Mouse (Mus musculus): ENCODE measurements at regions not wholly inside any gene's neighbourhood (a gene's known extent, or its start where the extent isn't known, plus 50 kb on each side); places are given as distances from the start of the nearest gene placed in this dataset.

- no peak overlapping the region for H3K27ac ChIP-seq (ENCODE audit: low read depth, low read length)
- no peak overlapping the region for H3K9ac ChIP-seq (ENCODE audit: low read depth, low read length)
- H3K4me3 ChIP-seq (ENCODE audit: low read depth, low read length) = no peak overlapping the region
- H3K9me3 ChIP-seq (replicated peaks; ENCODE audit: control insufficient read depth, low read length) = 0 out of 2 replicates have a peak, but pooled peaks cover 3% of the 10 kb centered on the region
- H3K36me3 ChIP-seq (ENCODE audit: control insufficient read depth, insufficient read depth, low read length) = no peaks in the 10 kb centered on the region
- H3K4me2 ChIP-seq = no peak overlapping the region
- H3K27me3 ChIP-seq (ENCODE audit: control insufficient read depth, insufficient read depth, low read length) = no peaks in the 10 kb centered on the region; the same call in 1 of the 2 replicates
- no peaks in the 10 kb centered on the region for H3K4me1 ChIP-seq (ENCODE audit: control insufficient read depth, insufficient read depth, low read length)
- WGBS (ENCODE audit: insufficient replicate concordance) = 82% methylated on average over 7 of the region's 7 CpGs
- ATAC-seq (replicated peaks; ENCODE audit: insufficient number of reproducible peaks, low FRiP score, low TSS enrichment) = no peak
These were observed 1565.4 kb upstream of the Gulo start for GRCm38 (mm10) chr14:67574346-67574949.

DNA sequence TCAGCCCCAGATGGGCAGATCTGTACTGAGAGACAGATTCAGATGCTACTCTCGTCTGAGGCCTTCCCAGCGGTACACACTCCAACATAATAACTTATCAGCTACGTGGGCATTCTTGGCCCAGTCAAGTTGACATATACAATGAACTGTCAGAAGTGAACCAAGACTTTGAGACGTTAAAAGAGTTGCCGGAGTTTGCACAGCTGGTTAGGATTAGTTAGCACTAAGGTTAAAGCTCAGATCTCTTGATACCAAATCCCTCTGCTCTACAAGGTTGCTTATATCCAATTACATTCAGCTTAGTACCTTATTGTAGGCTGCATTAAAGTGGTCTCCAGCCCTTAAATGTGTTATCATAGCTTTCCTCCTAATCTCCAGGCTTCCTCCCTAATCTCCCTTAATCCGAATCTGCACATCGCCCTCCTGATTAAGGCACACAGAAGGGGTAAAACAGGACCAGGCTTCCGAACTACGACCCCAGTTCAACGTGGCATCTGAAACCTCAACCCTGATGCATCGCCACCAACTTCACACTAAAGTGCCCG, 1564.5 kb upstream of the Gulo start:
- Histone ChIP-seq H3K9me3 (replicated peaks; ENCODE audit: control insufficient read depth, low read length) (no peaks in the 10 kb centered on the region), H3K36me3 (ENCODE audit: control insufficient read depth, insufficient read depth, low read length) (no peaks in the 10 kb centered on the region), H3K4me2 (no peak overlapping the region), H3K9ac (ENCODE audit: low read depth, low read length) (no peak overlapping the region), H3K27me3 (ENCODE audit: control insufficient read depth, insufficient read depth, low read length) (peaks cover 3% of the 10 kb centered on the region; the same call in 1 of the 2 replicates), H3K4me3 (ENCODE audit: low read depth, low read length) (no peak overlapping the region), H3K27ac (ENCODE audit: low read depth, low read length) (no peak overlapping the region), H3K4me1 (ENCODE audit: control insufficient read depth, insufficient read depth, low read length) (no peaks in the 10 kb centered on the region)
- 63% methylated on average over 12 of the region's 12 CpGs for WGBS (ENCODE audit: insufficient replicate concordance)
- ATAC-seq (replicated peaks; ENCODE audit: insufficient number of reproducible peaks, low FRiP score, low TSS enrichment) = no peak

GRCm38 (mm10) chr14:67569744-67570322, 1560.8 kb upstream of the Gulo start:
- Histone ChIP-seq H3K4me1 (ENCODE audit: control insufficient read depth, insufficient read depth, low read length) (no peaks in the 10 kb centered on the region), H3K27me3 (ENCODE audit: control insufficient read depth, insufficient read depth, low read length) (peaks cover 3% of the 10 kb centered on the region; the same call in 1 of the 2 replicates), H3K9me3 (replicated peaks; ENCODE audit: control insufficient read depth, low read length) (no peaks in the 10 kb centered on the region), H3K27ac (ENCODE audit: low read depth, low read length) (no peak overlapping the region), H3K4me3 (ENCODE audit: low read depth, low read length) (no peak overlapping the region), H3K36me3 (ENCODE audit: control insufficient read depth, insufficient read depth, low read length) (no peaks in the 10 kb centered on the region), H3K9ac (ENCODE audit: low read depth, low read length) (no peak overlapping the region), H3K4me2 (no peak overlapping the region)
- no peak for ATAC-seq (replicated peaks; ENCODE audit: insufficient number of reproducible peaks, low FRiP score, low TSS enrichment)
- WGBS (ENCODE audit: insufficient replicate concordance) = 60% methylated on average over 17 of the region's 17 CpGs

DNA sequence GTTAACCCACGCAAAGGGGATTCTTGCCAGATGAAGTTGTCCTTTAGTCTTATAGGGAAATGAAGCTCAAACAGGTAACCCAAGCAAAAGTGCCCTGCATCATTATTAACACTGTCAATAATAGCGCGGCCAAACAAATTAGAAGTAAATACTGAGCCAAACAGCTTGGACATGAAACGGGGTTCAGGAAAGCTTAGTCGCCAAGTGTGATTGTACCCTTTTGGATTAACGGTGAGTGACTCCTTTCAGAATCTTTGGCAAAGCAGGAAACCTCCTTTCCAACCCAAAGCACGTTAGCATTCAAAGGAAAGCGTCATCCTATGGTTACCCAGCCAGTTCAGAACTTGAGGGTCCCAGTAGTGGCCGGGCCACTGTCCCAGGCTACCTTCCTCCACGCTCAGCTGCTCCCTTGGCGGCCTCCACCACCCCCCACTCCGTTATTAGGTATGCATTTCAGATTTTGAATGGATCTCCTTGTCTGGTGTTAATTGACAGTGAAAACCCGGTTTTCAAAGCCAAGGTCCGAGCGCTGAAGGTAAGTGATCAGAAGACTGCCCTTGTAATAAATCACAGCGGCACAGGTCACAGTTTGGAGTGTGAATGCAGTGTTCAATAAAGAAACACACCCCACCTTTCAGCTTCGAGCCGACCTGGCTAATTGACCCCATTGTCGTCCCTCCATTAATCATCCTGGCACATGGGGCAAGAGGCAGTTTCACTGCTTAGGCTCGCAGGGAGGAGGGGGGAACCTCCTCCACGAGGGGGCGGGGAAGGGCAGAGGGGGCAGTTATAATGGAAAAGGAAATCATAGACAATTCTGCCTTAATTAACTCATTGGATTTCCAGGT, 1560.1 kb upstream of the Gulo start:
- WGBS (ENCODE audit: insufficient replicate concordance) = 53% methylated on average over 22 of the region's 22 CpGs
- Histone ChIP-seq H3K4me1 (ENCODE audit: control insufficient read depth, insufficient read depth, low read length) (no peaks in the 10 kb centered on the region), H3K36me3 (ENCODE audit: control insufficient read depth, insufficient read depth, low read length) (no peaks in the 10 kb centered on the region), H3K4me2 (no peak overlapping the region), H3K4me3 (ENCODE audit: low read depth, low read length) (no peak overlapping the region), H3K9me3 (replicated peaks; ENCODE audit: control insufficient read depth, low read length) (no peaks in the 10 kb centered on the region), H3K27ac (ENCODE audit: low read depth, low read length) (no peak overlapping the region), H3K27me3 (ENCODE audit: control insufficient read depth, insufficient read depth, low read length) (peaks cover 3% of the 10 kb centered on the region; the same call in 1 of the 2 replicates), H3K9ac (ENCODE audit: low read depth, low read length) (no peak overlapping the region)
- no peak for ATAC-seq (replicated peaks; ENCODE audit: insufficient number of reproducible peaks, low FRiP score, low TSS enrichment)

GRCm38 (mm10) chr14:67554897-67555296, 1545.9 kb upstream of the Gulo start:
- WGBS (ENCODE audit: insufficient replicate concordance) = 85% methylated on average over 7 of the region's 7 CpGs
- no peaks in the 10 kb centered on the region for H3K36me3 ChIP-seq (ENCODE audit: control insufficient read depth, insufficient read depth, low read length)
- H3K4me3 ChIP-seq (ENCODE audit: low read depth, low read length) = no peak overlapping the region
- H3K27me3 ChIP-seq (ENCODE audit: control insufficient read depth, insufficient read depth, low read length) = no peaks in the 10 kb centered on the region
- H3K4me1 ChIP-seq (ENCODE audit: control insufficient read depth, insufficient read depth, low read length) = no peaks in the 10 kb centered on the region
- H3K9me3 ChIP-seq (replicated peaks; ENCODE audit: control insufficient read depth, low read length) = no peaks in the 10 kb centered on the region
- H3K9ac ChIP-seq (ENCODE audit: low read depth, low read length) = no peak overlapping the region
- H3K27ac ChIP-seq (ENCODE audit: low read depth, low read length) = no peak overlapping the region
- no peak overlapping the region for H3K4me2 ChIP-seq
- ATAC-seq (replicated peaks; ENCODE audit: insufficient number of reproducible peaks, low FRiP score, low TSS enrichment) = no peak

GRCm38 (mm10) chr14:67550462-67551185, 1541.6 kb upstream of the Gulo start:
- ATAC-seq (replicated peaks; ENCODE audit: insufficient number of reproducible peaks, low FRiP score, low TSS enrichment) = no peak
- no peak overlapping the region for H3K9ac ChIP-seq (ENCODE audit: low read depth, low read length)
- no peaks in the 10 kb centered on the region for H3K27me3 ChIP-seq (ENCODE audit: control insufficient read depth, insufficient read depth, low read length)
- no peaks in the 10 kb centered on the region for H3K36me3 ChIP-seq (ENCODE audit: control insufficient read depth, insufficient read depth, low read length)
- no peak overlapping the region for H3K27ac ChIP-seq (ENCODE audit: low read depth, low read length)
- no peaks in the 10 kb centered on the region for H3K9me3 ChIP-seq (replicated peaks; ENCODE audit: control insufficient read depth, low read length)
- 75% methylated on average over 6 of the region's 6 CpGs for WGBS (ENCODE audit: insufficient replicate concordance)
- no peaks in the 10 kb centered on the region for H3K4me1 ChIP-seq (ENCODE audit: control insufficient read depth, insufficient read depth, low read length)
- H3K4me2 ChIP-seq = no peak overlapping the region
- H3K4me3 ChIP-seq (ENCODE audit: low read depth, low read length) = no peak overlapping the region

DNA sequence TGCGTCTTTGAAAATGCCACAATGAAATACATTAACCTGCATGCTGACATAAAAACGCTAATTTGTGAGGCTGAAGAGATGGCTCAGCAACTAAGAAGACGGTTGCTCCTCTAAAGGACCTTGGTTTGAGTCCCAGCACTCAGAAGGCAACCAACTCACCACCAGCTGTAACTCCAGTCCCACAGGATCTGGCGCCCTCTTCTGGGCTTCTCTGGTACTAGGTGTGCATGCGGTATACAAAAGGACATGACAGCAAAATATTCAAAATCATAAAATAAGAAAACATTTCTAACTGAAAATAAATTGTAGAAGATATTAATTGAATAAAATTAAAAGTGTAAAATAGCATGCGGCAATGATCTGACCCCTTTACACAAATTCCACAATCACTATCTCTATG, 1539.7 kb upstream of the Gulo start:
- Histone ChIP-seq H3K4me1 (ENCODE audit: control insufficient read depth, insufficient read depth, low read length) (no peaks in the 10 kb centered on the region), H3K27me3 (ENCODE audit: control insufficient read depth, insufficient read depth, low read length) (no peaks in the 10 kb centered on the region), H3K9ac (ENCODE audit: low read depth, low read length) (no peak overlapping the region), H3K9me3 (replicated peaks; ENCODE audit: control insufficient read depth, low read length) (peaks cover 4% of the 10 kb centered on the region), H3K4me3 (ENCODE audit: low read depth, low read length) (no peak overlapping the region), H3K36me3 (ENCODE audit: control insufficient read depth, insufficient read depth, low read length) (no peaks in the 10 kb centered on the region), H3K27ac (ENCODE audit: low read depth, low read length) (no peak overlapping the region), H3K4me2 (no peak overlapping the region)
- 80% methylated on average over 6 of the region's 6 CpGs for WGBS (ENCODE audit: insufficient replicate concordance)
- ATAC-seq (replicated peaks; ENCODE audit: insufficient number of reproducible peaks, low FRiP score, low TSS enrichment) = no peak

DNA sequence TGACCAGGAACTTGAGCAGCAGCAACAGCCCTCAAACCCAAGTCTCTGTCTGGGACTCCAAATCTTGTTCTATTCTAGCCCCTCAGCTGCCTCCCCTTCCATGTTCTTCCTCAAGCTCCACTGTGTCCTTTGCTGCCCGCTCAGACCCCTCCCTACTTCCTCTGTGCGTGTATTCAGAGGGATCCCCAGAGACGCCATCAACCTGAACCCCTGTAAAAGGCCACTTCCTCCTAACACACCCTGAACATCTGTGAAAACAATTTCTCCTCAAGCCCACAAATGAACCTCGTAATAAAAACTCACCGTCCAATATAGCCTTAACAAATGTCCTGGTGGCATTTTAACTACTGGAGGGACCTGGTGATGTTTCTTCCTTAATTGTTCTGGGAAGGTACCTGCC, 1536.0 kb upstream of the Gulo start:
- H3K36me3 ChIP-seq (ENCODE audit: control insufficient read depth, insufficient read depth, low read length) = no peaks in the 10 kb centered on the region
- no peak overlapping the region for H3K4me2 ChIP-seq
- H3K4me3 ChIP-seq (ENCODE audit: low read depth, low read length) = no peak overlapping the region
- no peaks in the 10 kb centered on the region for H3K27me3 ChIP-seq (ENCODE audit: control insufficient read depth, insufficient read depth, low read length)
- no peak for ATAC-seq (replicated peaks; ENCODE audit: insufficient number of reproducible peaks, low FRiP score, low TSS enrichment)
- H3K27ac ChIP-seq (ENCODE audit: low read depth, low read length) = no peak overlapping the region
- peaks cover 7% of the 10 kb centered on the region for H3K9me3 ChIP-seq (replicated peaks; ENCODE audit: control insufficient read depth, low read length)
- no peaks in the 10 kb centered on the region for H3K4me1 ChIP-seq (ENCODE audit: control insufficient read depth, insufficient read depth, low read length)
- no peak overlapping the region for H3K9ac ChIP-seq (ENCODE audit: low read depth, low read length)
- 80% methylated on average over 5 of the region's 5 CpGs for WGBS (ENCODE audit: insufficient replicate concordance)

Measured in heart, embryonic 11.5 days (tissue).